Comparison of ENCODE assay signal across 8 mouse cellular contexts in genomic region chr15:78947657-78948056, GRCm38 (mm10). TPM values are rescaled to one million over a fixed set of nuclear protein-coding genes. Genes with fewer than 3 reads are reported as not detected.
A peak's percentile ranks its signal among the peaks of the same experiment; 100 is the strongest.
DNase-seq lines count a peak whose midpoint lies in the region; ATAC-seq and TF ChIP-seq lines count a peak whose summit lies in the region.

Triobp (plus strand) TSS chr15:78947724.

- no peak for DNase-seq in ES-E14 (ENCODE audit: low read depth, low spot score)
- peak; percentile 92 to 97 for DNase-seq in cerebellum, adult 18-20 months
- DNase-seq in heart, postnatal 14 days, result peak; percentile 88
- peak; percentile 70 to 74 for DNase-seq in layer of hippocampus, adult 18-20 months (ENCODE audit: low spot score in 2 of 2)
- peak; percentile 97 for DNase-seq in lung, embryonic 14.5 days
- DNase-seq in ovary, adult 18-20 months (ENCODE audit: low spot score), result peak; percentile 88
- DNase-seq in urinary bladder, adult 2 months (ENCODE audit: low spot score), result no peak

- no peak for TF ChIP-seq CTCF in lung, embryonic 14.5 days (IDR thresholded peaks at IDR 0.05; ENCODE audit: low read depth)

- in situ Hi-C loops in ES-E14 (cut with MboI; ENCODE audit: low sequenced_read_pairs in 2 of 2, unreplicated experiment in 2 of 2), result no loop called here

- H3K36me3 ChIP-seq in ES-E14 (ENCODE audit: control insufficient read depth, insufficient read depth, low read length, poor library complexity, severe bottlenecking), result no peaks in the 10 kb centered on the region
- peaks cover 16% of the 10 kb centered on the region for H3K36me3 ChIP-seq in forebrain, embryonic 15.5 days
- no peaks in the 10 kb centered on the region for H3K36me3 ChIP-seq in lung, embryonic 14.5 days (ENCODE audit: insufficient read depth)

- no peak within 1 kb of the TSS; the same call in 1 of the 2 replicates for H3K27ac ChIP-seq in ES-E14 (ENCODE audit: insufficient read depth, low read depth, low read length, poor library complexity, severe bottlenecking)
- peak within 1 kb of the TSS; percentile 79 for H3K27ac ChIP-seq in forebrain, embryonic 15.5 days (replicated peaks)
- H3K27ac ChIP-seq in lung, embryonic 14.5 days (ENCODE audit: low read depth), result peak within 1 kb of the TSS; percentile 56; the same call in 1 of the 2 replicates

- H3K9ac ChIP-seq in ES-E14 (ENCODE audit: insufficient read depth, low read depth, low read length, poor library complexity, severe bottlenecking), result peak within 1 kb of the TSS; percentile 65
- peak within 1 kb of the TSS; percentile 78 for H3K9ac ChIP-seq in forebrain, embryonic 15.5 days (replicated peaks)
- peak within 1 kb of the TSS; percentile 46 for H3K9ac ChIP-seq in lung, embryonic 14.5 days

- H3K4me1 ChIP-seq in ES-E14 (ENCODE audit: control insufficient read depth in 2 of 2, insufficient read depth in 2 of 2, low read length in 2 of 2, poor library complexity in 1 of 2), result peaks cover 1 to 6% of the 10 kb centered on the region in 2 experiments; a peak in 1 of 4 replicates
- H3K4me1 ChIP-seq in forebrain, embryonic 15.5 days, result peaks cover 26% of the 10 kb centered on the region
- no peaks in the 10 kb centered on the region for H3K4me1 ChIP-seq in lung, embryonic 14.5 days (ENCODE audit: insufficient read depth)

- H3K9me3 ChIP-seq in ES-E14 (ENCODE audit: control insufficient read depth, insufficient read depth, low read depth, low read length), result no peaks in the 10 kb centered on the region
- no peaks in the 10 kb centered on the region for H3K9me3 ChIP-seq in forebrain, embryonic 15.5 days
- H3K9me3 ChIP-seq in lung, embryonic 14.5 days (ENCODE audit: low read depth, low read length), result no peaks in the 10 kb centered on the region

- peak; percentile 97 for ATAC-seq in forebrain, embryonic 15.5 days (replicated peaks)
- ATAC-seq in lung, embryonic 14.5 days (ENCODE audit: insufficient read depth), result peak; percentile 98

- WGBS in forebrain, embryonic 15.5 days, result under 1% methylated on average over 24 of the region's 24 CpGs
- under 1% methylated on average over 24 of the region's 24 CpGs for WGBS in lung, embryonic 14.5 days

- peak within 1 kb of the TSS; percentile 57 to 67 for H3K4me3 ChIP-seq in ES-E14 (ENCODE audit: insufficient read depth in 1 of 2, low read depth in 1 of 2, low read length in 2 of 2, poor library complexity in 1 of 2, severe bottlenecking in 1 of 2)
- peak within 1 kb of the TSS; percentile 71 for H3K4me3 ChIP-seq in forebrain, embryonic 15.5 days
- peak within 1 kb of the TSS; percentile 38 for H3K4me3 ChIP-seq in lung, embryonic 14.5 days (ENCODE audit: low read depth, low read length)

- H3K27me3 ChIP-seq in forebrain, embryonic 15.5 days, result no peaks in the 10 kb centered on the region
- no peaks in the 10 kb centered on the region; the same call in 1 of the 2 replicates for H3K27me3 ChIP-seq in lung, embryonic 14.5 days (ENCODE audit: insufficient read depth, low read length)

- intact Hi-C loops in heart, postnatal 14 days (cut with DNase I), result no loop called here

- H3K4me2 ChIP-seq in forebrain, embryonic 15.5 days (replicated peaks), result peak within 1 kb of the TSS; percentile 70
- peak within 1 kb of the TSS; percentile 77 for H3K4me2 ChIP-seq in lung, embryonic 14.5 days

TF ChIP-seq in ES-E14, 5 proteins besides CTCF, POLR2A, EP300 and RAD21:
- TF ChIP-seq HCFC1 (IDR thresholded peaks at IDR 0.05; ENCODE audit: borderline replicate concordance, insufficient read depth, low read length) (no peak), MAFK (IDR thresholded peaks at IDR 0.05; ENCODE audit: insufficient read depth, low read depth, low read length) (no peak), CHD2 (IDR thresholded peaks at IDR 0.05; ENCODE audit: low read depth, low read length) (no peak), ZNF384 (IDR thresholded peaks at IDR 0.05; ENCODE audit: low read depth, low read length) (no peak), ZC3H11A (IDR thresholded peaks at IDR 0.05; ENCODE audit: borderline replicate concordance, low read depth, low read length) (no peak)
TF ChIP-seq in ES-E14: peak in this region for 0.

RNA-seq across cellular contexts. Expression of gene Triobp, which starts in this region (rescaled TPM):
- 30.6 and 33.8 TPM in 2 replicates for total RNA-seq in ES-E14 (2012; rRNA removed)
- polyA plus RNA-seq in forebrain, embryonic 15.5 days (2015; fragmentation: Nextera tagmentation; extraction: Ambion mirVana), result 43.3 and 49.9 TPM in 2 replicates
- total RNA-seq in heart, postnatal 14 days (2021), result 10 to 100 TPM; 44.6 to 49.6 TPM
- 1 to 10 TPM; 9.0 to 9.2 TPM for total RNA-seq in layer of hippocampus, adult 18-20 months (2021)
- polyA plus RNA-seq in lung, embryonic 14.5 days (2014; fragmentation: Nextera tagmentation; extraction: Ambion mirVana), result 47.5 and 49.2 TPM in 2 replicates
- 47.1 and 57.9 TPM in 2 replicates for polyA plus RNA-seq in urinary bladder, adult 2 months (2012; rRNA removed)

Comparison
In these comparisons a context has a peak if more than half of its experiments do, and no peak if none do; other contexts are left out.
1. DNase-seq: peak in cerebellum, adult 18-20 months (2 of 2), heart, postnatal 14 days (2 of 2), layer of hippocampus, adult 18-20 months (2 of 2), lung, embryonic 14.5 days (single experiment) and ovary, adult 18-20 months (single experiment); none in ES-E14 (single experiment) and urinary bladder, adult 2 months (single experiment).
2. Peak in every context shown above with its lines, with median percentiles within 50 percentile points of each other: H3K4me3 ChIP-seq and H3K9ac ChIP-seq.